Mouse (Mus musculus) central nervous system, embryonic 18 days (tissue): Measurements from ENCODE around the gene Gm10031. TPM values are rescaled to one million over a fixed set of nuclear protein-coding genes. Genes with fewer than 3 reads are reported as not detected.

Experiments used
- polyA plus RNA-seq: library from polyadenylated mRNA; depleted of rRNA; stranded (reverse); fragments of >200 nt; gene quantifications from 2 replicates; pipeline ENCODE4 v1.2.3, GENCODE M21; 2012; rRNA removed

Gene Gm10031
- 7.1 and 7.8 TPM in 2 replicates for polyA plus RNA-seq

GRCm38 (mm10) chr1:156523842-156524241 lies at the start of gene Gm10031:
Gm10031 (plus strand) TSS chr1:156524012.

GRCm38 (mm10) chr1:156558024-156558930 lies 34.5 kb downstream of the Gm10031 start, which contains the start of gene Abl2:
Abl2 (plus strand) TSS chr1:156558786.

Other genes starting within 250 kb of the Gm10031 start
- gene Tdrd5, start 220.3 kb upstream of the Gm10031 start, polyA plus RNA-seq: 1.6 and 2.1 TPM in 2 replicates
- gene Nphs2, start 213.3 kb upstream of the Gm10031 start, polyA plus RNA-seq: 0.68 and 0.69 TPM in 2 replicates
- gene Gm2000, start 158.0 kb upstream of the Gm10031 start, polyA plus RNA-seq: 28.0 and 58.8 TPM in 2 replicates
- gene Axdnd1, start 102.9 kb upstream of the Gm10031 start, polyA plus RNA-seq: 0.39 and 0.40 TPM in 2 replicates
- 10.3 and 11.0 TPM in 2 replicates for gene Soat1, start 49.7 kb upstream of the Gm10031 start, polyA plus RNA-seq
- gene Abl2, start 34.8 kb downstream of the Gm10031 start, polyA plus RNA-seq: 15.8 and 16.1 TPM in 2 replicates
- 2.3 and 3.1 TPM in 2 replicates for gene Tor3a, start 150.3 kb downstream of the Gm10031 start, polyA plus RNA-seq
- gene Fam20b, start 195.1 kb downstream of the Gm10031 start, polyA plus RNA-seq: 41.0 and 41.7 TPM in 2 replicates